Mouse (Mus musculus) C2C12 (cell line): ENCODE results near the gene Gm20458. TPM values are rescaled to one million over a fixed set of nuclear protein-coding genes. Genes with fewer than 3 reads are reported as not detected.
A peak's percentile ranks its signal among the peaks of the same experiment; 100 is the strongest.

ENCODE experiments used
- H3K27me3 ChIP-seq: one replicate; pipeline ENCODE4 v1.6.1; 2011; ENCODE audit not compliant: control insufficient read depth, insufficient read depth, insufficient read length
- H3K36me3 ChIP-seq: one replicate; pipeline ENCODE4 v1.6.1; 2011; ENCODE audit not compliant: control insufficient read depth, insufficient read depth
- H3K4me3 ChIP-seq: one replicate; pipeline ENCODE4 v1.5.1; 2011; ENCODE audit warnings: mild to moderate bottlenecking, control low read depth; ENCODE audit not compliant: poor library complexity, insufficient read depth, severe bottlenecking
- H3K79me2 ChIP-seq: one replicate; pipeline ENCODE4 v1.6.1; 2011; ENCODE audit not compliant: control insufficient read depth, insufficient read depth
- H3K79me3 ChIP-seq: one replicate; pipeline ENCODE4 v1.6.1; 2011; ENCODE audit warnings: low read depth, control low read depth
- H3ac ChIP-seq: one replicate; pipeline ENCODE3; 2011; ENCODE audit warnings: low read depth; ENCODE audit not compliant: control insufficient read depth, insufficient read length
- CEBPB ChIP-seq: IDR thresholded peaks from one replicate; pipeline ENCODE4 v1.6.1; 2011; ENCODE audit warnings: low read depth, mild to moderate bottlenecking, control low read depth, moderate library complexity
- CTCF ChIP-seq: IDR thresholded peaks from one replicate; pipeline ENCODE4 v1.5.1; 2011; ENCODE audit not compliant: control insufficient read depth, insufficient read depth, insufficient read length
- FOSL1 ChIP-seq: IDR thresholded peaks from one replicate; pipeline ENCODE4 v1.8.0; 2011; ENCODE audit warnings: mild to moderate bottlenecking, low read length; ENCODE audit not compliant: poor library complexity, insufficient read depth, severe bottlenecking
- MAX ChIP-seq: IDR thresholded peaks from one replicate; pipeline ENCODE4 v1.6.1; 2011; ENCODE audit warnings: mild to moderate bottlenecking, control low read depth
- MYOD1 ChIP-seq: IDR thresholded peaks from one replicate; pipeline ENCODE4 v1.6.1; 2011; ENCODE audit warnings: low read depth; ENCODE audit not compliant: control insufficient read depth, insufficient read length
- MYOG ChIP-seq: IDR thresholded peaks from one replicate; pipeline ENCODE4 v1.6.1; 2011; ENCODE audit not compliant: control insufficient read depth, insufficient read length; ENCODE audit errors: extremely low read depth
- USF1 ChIP-seq: IDR thresholded peaks from one replicate; pipeline ENCODE4 v1.6.1; 2011; ENCODE audit warnings: low read depth, mild to moderate bottlenecking, control low read depth, moderate library complexity
- polyA plus RNA-seq: library from polyadenylated mRNA; unstranded; fragments of >200 nt; fragmentation: generic; extraction: Trizol; gene quantifications from one replicate; pipeline ENCODE4 v1.2.1, GENCODE M21; 2012; ENCODE audit warnings: missing spikeins

Gm20458 gene
- polyA plus RNA-seq, 1 experiment: 29.7 TPM

DNA sequence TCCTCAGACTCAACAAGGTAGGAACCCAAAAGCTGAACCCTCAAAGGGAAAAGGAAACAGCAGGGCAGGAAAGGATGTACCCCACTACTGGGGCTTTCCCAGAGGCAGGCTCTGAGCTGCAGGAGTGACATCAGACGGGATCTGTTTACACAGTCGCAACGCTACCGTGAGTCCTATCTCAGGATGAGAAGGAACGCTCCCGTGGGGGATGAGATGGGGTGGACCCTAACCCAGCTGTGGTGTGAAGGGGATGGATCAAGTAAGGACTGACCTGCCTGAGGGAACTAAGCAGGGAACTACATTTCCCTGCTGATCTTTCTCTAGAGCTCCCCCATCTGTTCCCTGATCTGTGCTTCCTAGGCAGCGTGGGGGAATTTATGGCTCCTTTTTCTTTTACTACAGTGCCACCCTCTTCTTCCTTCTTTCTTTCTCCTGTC, 3.9 kb upstream of the Gm20458 start, which contains the start of gene Sys1:
Gene Sys1 (plus strand): TSS at position 101 of the 437 bp plus-strand sequence.
- TF ChIP-seq MAX (no peak), FOSL1 (no peak), USF1 (no peak), MYOG (no peak), MYOD1 (no peak), CTCF (no peak)
- Histone ChIP-seq H3ac (peak within 1 kb of the TSS; percentile 38), H3K36me3 (no peaks in the 10 kb centered on the region), H3K4me3 (no peak within 1 kb of the TSS), H3K79me3 (peaks cover 7% of the 10 kb centered on the region), H3K79me2 (peaks cover 9% of the 10 kb centered on the region), H3K27me3 (no peaks in the 10 kb centered on the region)

DNA sequence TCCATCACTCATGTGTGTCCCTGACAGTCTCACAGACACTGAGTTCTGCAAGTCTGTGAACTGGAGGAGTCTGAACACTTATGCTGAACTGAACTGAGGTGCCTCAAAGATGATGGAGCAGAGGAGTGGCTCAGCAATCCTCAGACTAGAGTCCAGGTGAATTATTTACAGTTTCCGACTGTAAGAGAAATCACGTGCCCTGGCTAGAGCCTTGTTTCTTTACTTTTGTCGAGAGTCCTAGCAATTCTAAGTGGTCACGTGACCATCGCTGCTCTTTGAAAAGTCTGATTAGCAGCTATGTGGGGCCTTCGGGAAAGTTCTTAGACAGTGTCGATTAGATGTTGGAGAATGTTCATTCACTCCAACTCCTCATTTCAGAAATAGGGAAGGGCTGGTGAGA, 2.8 kb upstream of the Gm20458 start:
- Histone ChIP-seq H3ac (no peak overlapping the region), H3K27me3 (no peaks in the 10 kb centered on the region), H3K79me2 (peaks cover 20% of the 10 kb centered on the region), H3K4me3 (no peak overlapping the region), H3K79me3 (peaks cover 16% of the 10 kb centered on the region), H3K36me3 (peaks cover 7% of the 10 kb centered on the region)
- TF ChIP-seq USF1: peak; percentile 24
- no peak for TF ChIP-seq MAX

DNA sequence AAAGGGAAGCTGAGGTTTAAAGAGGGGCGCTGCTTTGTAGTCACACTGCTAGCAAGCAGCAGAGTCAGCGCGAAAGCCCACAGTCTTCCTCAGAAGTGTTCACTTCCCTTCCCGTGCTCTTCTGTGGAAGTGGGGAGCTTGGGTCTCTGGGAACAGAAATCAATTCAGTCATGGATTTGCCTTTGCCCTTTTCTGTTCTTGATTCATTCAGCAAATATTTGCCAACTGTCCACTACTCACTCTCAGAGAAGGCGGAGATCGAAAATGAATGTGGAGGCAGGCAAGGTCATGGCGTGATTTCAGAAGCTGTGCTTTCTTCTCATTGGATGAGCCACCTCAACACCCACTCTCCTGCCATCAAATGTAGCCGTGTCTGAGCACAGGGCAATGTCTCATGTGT, 2.2 kb upstream of the Gm20458 start:
- Histone ChIP-seq H3K4me3 (no peak overlapping the region), H3K27me3 (no peaks in the 10 kb centered on the region), H3ac (no peak overlapping the region), H3K36me3 (peaks cover 13% of the 10 kb centered on the region), H3K79me3 (peaks cover 19% of the 10 kb centered on the region), H3K79me2 (peaks cover 26% of the 10 kb centered on the region)
- TF ChIP-seq MAX (no peak), MYOG (no peak), USF1 (no peak), CTCF (no peak), FOSL1 (no peak), CEBPB (no peak), MYOD1 (no peak)

DNA sequence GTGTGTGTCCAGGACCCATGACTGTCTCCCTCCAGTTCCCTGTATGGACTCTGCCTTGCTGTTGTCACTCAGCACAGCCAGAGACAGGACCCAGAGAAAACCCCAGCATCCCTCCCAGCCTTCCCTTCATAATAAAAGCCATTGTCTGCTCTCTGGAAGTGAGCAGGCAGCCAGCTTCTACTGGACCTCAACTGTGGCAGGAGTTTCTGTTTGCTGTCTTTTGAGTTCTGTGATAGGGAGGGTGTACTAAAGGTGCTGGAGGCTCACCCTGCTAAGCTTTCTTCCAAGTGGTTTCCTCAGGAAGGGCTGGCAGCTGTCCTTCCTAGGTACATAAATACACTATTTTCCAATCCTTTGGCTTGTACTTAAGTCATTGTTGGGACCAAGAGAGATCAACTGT, 4.4 kb downstream of the Gm20458 start:
- Histone ChIP-seq H3K4me3 (no peak overlapping the region), H3K79me2 (peaks cover 33% of the 10 kb centered on the region), H3ac (no peak overlapping the region), H3K79me3 (peaks cover 20% of the 10 kb centered on the region), H3K27me3 (no peaks in the 10 kb centered on the region), H3K36me3 (peaks cover 42% of the 10 kb centered on the region)
- TF ChIP-seq MYOD1 (no peak), MYOG (no peak), MAX (no peak), CTCF (no peak), FOSL1 (no peak), USF1 (no peak), CEBPB (no peak)

DNA sequence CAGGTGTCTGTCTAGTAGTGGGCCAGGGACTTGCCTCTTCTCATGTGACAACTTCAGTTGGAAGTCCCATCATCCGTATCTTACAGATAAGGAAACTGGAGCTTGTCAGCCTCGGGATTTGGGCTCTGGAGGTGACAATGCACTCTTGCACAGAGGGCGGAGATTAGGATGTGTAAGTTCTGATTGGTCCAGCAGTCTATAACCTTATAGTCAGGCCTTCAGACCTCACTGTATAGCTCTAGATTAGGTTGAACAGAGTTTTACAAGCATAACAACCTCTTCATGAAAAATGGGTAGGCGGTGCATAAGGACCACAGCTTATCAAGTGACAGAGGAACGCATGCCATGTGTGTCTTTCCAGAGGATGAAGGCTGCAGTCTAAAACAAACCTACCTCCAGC, 6.0 kb downstream of the Gm20458 start:
- H3K27me3 ChIP-seq: no peaks in the 10 kb centered on the region

DNA sequence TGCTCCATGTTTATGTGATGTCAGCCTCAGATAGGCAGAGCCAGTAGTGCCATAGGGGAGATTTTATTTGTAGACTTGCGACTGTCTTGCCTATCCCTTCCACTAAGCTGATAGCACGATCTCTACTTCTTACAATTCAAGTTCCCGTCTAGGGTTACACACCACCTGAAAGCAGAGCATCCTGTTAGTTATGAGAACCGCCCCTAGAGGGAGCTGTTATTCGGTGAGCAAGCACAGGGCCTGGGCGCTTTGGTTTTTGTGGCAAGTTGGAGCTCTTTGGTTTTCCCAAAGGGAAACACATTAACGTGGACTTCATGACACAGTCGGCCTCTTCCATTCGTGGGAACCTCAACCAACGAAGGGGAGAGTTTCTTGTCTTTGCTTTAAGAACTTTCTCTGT, 9.5 kb downstream of the Gm20458 start:
- TF ChIP-seq MAX: no peak
- peak; percentile 11 for TF ChIP-seq CTCF
- no peaks in the 10 kb centered on the region for H3K27me3 ChIP-seq
- H3K79me3 ChIP-seq: no peaks in the 10 kb centered on the region
- H3K79me2 ChIP-seq: no peaks in the 10 kb centered on the region
- H3K36me3 ChIP-seq: peaks cover 34% of the 10 kb centered on the region
- no peak overlapping the region for H3K4me3 ChIP-seq
- H3ac ChIP-seq: no peak overlapping the region

More for the DNA sequence above, 6.0 kb downstream of the Gm20458 start:
- TF ChIP-seq CEBPB (no peak), CTCF (no peak), MYOD1 (no peak), USF1 (no peak), MYOG (no peak), MAX (no peak), FOSL1 (no peak)
- H3ac ChIP-seq: no peak overlapping the region
- peaks cover 14% of the 10 kb centered on the region for H3K79me3 ChIP-seq
- H3K36me3 ChIP-seq: peaks cover 46% of the 10 kb centered on the region
- no peak overlapping the region for H3K4me3 ChIP-seq
- peaks cover 25% of the 10 kb centered on the region for H3K79me2 ChIP-seq

DNA sequence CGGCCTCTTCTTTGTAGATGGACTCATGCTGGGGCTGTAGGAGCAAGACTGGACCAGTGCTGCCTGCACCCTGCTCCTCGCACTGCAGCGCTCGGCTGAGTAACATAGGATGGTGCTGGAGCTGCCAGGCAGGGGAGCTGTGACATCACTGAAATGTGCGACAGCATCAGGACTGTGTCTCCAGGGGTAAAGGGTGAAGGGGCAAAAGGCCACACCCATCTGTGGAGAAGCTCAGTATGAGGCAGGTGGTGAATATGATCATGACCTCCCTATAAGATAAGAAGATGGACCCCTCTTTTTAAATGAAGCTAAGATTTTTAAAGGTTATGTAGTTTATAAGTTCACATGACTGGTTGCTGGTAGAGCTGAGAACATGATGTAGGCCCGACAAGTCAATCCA, 12.9 kb downstream of the Gm20458 start, which contains the start of gene Trp53tg5:
Gene Trp53tg5 (minus strand): TSS at position 101 of the 400 bp plus-strand sequence.
- H3ac ChIP-seq: no peak within 1 kb of the TSS
- H3K79me3 ChIP-seq: no peaks in the 10 kb centered on the region
- peaks cover 23% of the 10 kb centered on the region for H3K36me3 ChIP-seq
- no peaks in the 10 kb centered on the region for H3K27me3 ChIP-seq
- H3K79me2 ChIP-seq: no peaks in the 10 kb centered on the region
- TF ChIP-seq CTCF: no peak
- no peak for TF ChIP-seq MYOD1
- TF ChIP-seq MAX: no peak
- no peak for TF ChIP-seq USF1
- H3K4me3 ChIP-seq: no peak within 1 kb of the TSS
